In the genomic region with DNA sequence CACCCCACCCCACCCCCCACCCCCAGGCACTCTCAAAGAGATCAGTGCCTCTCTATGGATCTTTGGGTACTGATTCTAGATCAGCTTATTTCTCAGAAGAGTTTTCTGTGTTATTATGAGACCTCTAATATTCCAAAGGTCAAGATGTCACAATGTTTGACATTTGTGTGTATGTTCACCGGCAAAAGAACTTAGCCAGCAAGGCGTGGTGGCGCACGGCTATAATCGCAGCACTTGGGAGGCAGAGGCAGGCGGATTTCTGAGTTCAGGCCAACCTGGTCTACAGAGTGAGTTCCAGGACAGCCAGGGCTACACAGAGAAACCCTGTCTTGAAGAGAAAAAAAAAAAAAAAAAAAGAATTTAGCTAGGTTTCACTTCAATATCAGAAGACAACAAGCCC, we compare ENCODE assay signal across 19 mouse cellular contexts. TPM values are rescaled to one million over a fixed set of nuclear protein-coding genes. Genes with fewer than 3 reads are reported as not detected.
"Had no signal": no experiment of that assay in that cellular context is flagged by ENCODE, and none has a peak within 500 bp of the region (broad histone marks: within the 10 kb centered on the region; RNA-seq: fewer than 3 reads in every experiment).

No protein-coding gene starts in this region.

- H3K27me3 ChIP-seq: intestine, embryonic 15.5 days; kidney, embryonic 15.5 days; limb, embryonic 12.5 days; limb, embryonic 15.5 days; midbrain, embryonic 13.5 days had no signal

- ATAC-seq: intestine, embryonic 15.5 days; midbrain, embryonic 13.5 days; midbrain, embryonic 16.5 days had no signal

- H3K4me3 ChIP-seq: left cerebral cortex, adult 2 months had no signal

- H3K9ac ChIP-seq: intestine, embryonic 15.5 days; limb, embryonic 12.5 days; limb, embryonic 15.5 days had no signal

- H3K9me3 ChIP-seq: intestine, embryonic 15.5 days; kidney, embryonic 15.5 days; limb, embryonic 12.5 days; limb, embryonic 15.5 days; midbrain, embryonic 13.5 days had no signal

- DNase-seq: kidney, adult 11 months; kidney, adult 8-10 months; kidney, postnatal 10 days; kidney, postnatal 36 days; layer of hippocampus, postnatal 36 days; left cerebral cortex, postnatal 4 days; lung, adult 2 months; lung, postnatal 14 days; lung, postnatal 4 days; thymus, postnatal 36 days had no signal

- H3K4me2 ChIP-seq: limb, embryonic 15.5 days had no signal

- H3K27ac ChIP-seq: intestine, embryonic 15.5 days; kidney, embryonic 15.5 days; left cerebral cortex, adult 2 months; limb, embryonic 12.5 days; limb, embryonic 15.5 days; midbrain, embryonic 13.5 days had no signal

RNA-seq across cellular contexts. Expression of gene Jph2, which starts 19.2 kb away (rescaled TPM):
- total RNA-seq: megakaryocyte, adult 5-6 weeks; monocyte, adult 5-6 weeks had no signal

RNA-seq across cellular contexts. Expression of gene Gdap1l1, which starts 21.2 kb away (rescaled TPM):
- total RNA-seq: megakaryocyte, adult 5-6 weeks; monocyte, adult 5-6 weeks had no signal
